Mouse (Mus musculus) thymus, postnatal 4 days (tissue): ENCODE results near the gene Apba3.

ENCODE experiments used
- DNase-seq: peaks from one replicate; pipeline ENCODE4 v3.0.0; 2021

Apba3 gene

GRCm38 (mm10) chr10:81290698-81291460, 24.1 kb downstream of the Apba3 start:
- DNase-seq = peak; percentile 67

- DNase-seq = no peak
Measured at GRCm38 (mm10) chr10:81291511-81292104, 24.8 kb downstream of the Apba3 start, which contains the start of gene Tjp3. Gene Tjp3, minus strand, starts transcription at chr10:81291581.

- DNase-seq = peak; percentile 99
Measured at GRCm38 (mm10) chr10:81292554-81293333, 26.0 kb downstream of the Apba3 start, which contains the start of gene Pip5k1c. Gene Pip5k1c, plus strand, starts transcription at chr10:81292963.

GRCm38 (mm10) chr10:81293334-81294030, 26.7 kb downstream of the Apba3 start:
- no peak for DNase-seq

GRCm38 (mm10) chr10:81294442-81294841, 27.7 kb downstream of the Apba3 start:
- DNase-seq = no peak

- DNase-seq = no peak
Measured at GRCm38 (mm10) chr10:81295185-81295584, 28.4 kb downstream of the Apba3 start.

- DNase-seq = peak; percentile 78
Measured at GRCm38 (mm10) chr10:81297246-81297645, 30.5 kb downstream of the Apba3 start.

- peak; percentile 72 for DNase-seq
Measured at GRCm38 (mm10) chr10:81297845-81298244, 31.1 kb downstream of the Apba3 start.

GRCm38 (mm10) chr10:81298369-81299100, 31.8 kb downstream of the Apba3 start:
- DNase-seq = peak; percentile 67

- no peak for DNase-seq
Measured at GRCm38 (mm10) chr10:81299585-81300351, 33.0 kb downstream of the Apba3 start.

GRCm38 (mm10) chr10:81300352-81300907, 33.7 kb downstream of the Apba3 start:
- DNase-seq = no peak

GRCm38 (mm10) chr10:81301321-81301720, 34.6 kb downstream of the Apba3 start:
- DNase-seq = no peak

GRCm38 (mm10) chr10:81302288-81302687, 35.5 kb downstream of the Apba3 start:
- DNase-seq = no peak

- DNase-seq = peak; percentile 53
Measured at GRCm38 (mm10) chr10:81302781-81303218, 36.0 kb downstream of the Apba3 start.

- DNase-seq = peak; percentile 51
Measured at GRCm38 (mm10) chr10:81303258-81303657, 36.5 kb downstream of the Apba3 start.

GRCm38 (mm10) chr10:81303761-81304160, 37.0 kb downstream of the Apba3 start:
- peak; percentile 73 for DNase-seq

- peak; percentile 83 for DNase-seq
Measured at GRCm38 (mm10) chr10:81304597-81305238, 38.0 kb downstream of the Apba3 start.

- DNase-seq = no peak
Measured at GRCm38 (mm10) chr10:81305663-81306062, 38.9 kb downstream of the Apba3 start.

GRCm38 (mm10) chr10:81306173-81306668, 39.5 kb downstream of the Apba3 start:
- no peak for DNase-seq
